Mouse (Mus musculus) neutrophil, adult 83 days (primary cell): ENCODE measurements around the gene Cdkl4. TPM values are rescaled to one million over a fixed set of nuclear protein-coding genes. Genes with fewer than 3 reads are reported as not detected.

ENCODE experiments used
- total RNA-seq, 2 experiments: library from RNA; stranded (reverse); gene quantifications; one replicate each; pipeline ENCODE4 v1.2.4; 2023

Gene Cdkl4
- total RNA-seq = under 1 TPM; 0.26 to 0.53 TPM

GRCm38 (mm10) chr17:80577639-80578038, at the start of gene Cdkl4:
Cdkl4 (minus strand) TSS chr17:80577813.

DNA sequence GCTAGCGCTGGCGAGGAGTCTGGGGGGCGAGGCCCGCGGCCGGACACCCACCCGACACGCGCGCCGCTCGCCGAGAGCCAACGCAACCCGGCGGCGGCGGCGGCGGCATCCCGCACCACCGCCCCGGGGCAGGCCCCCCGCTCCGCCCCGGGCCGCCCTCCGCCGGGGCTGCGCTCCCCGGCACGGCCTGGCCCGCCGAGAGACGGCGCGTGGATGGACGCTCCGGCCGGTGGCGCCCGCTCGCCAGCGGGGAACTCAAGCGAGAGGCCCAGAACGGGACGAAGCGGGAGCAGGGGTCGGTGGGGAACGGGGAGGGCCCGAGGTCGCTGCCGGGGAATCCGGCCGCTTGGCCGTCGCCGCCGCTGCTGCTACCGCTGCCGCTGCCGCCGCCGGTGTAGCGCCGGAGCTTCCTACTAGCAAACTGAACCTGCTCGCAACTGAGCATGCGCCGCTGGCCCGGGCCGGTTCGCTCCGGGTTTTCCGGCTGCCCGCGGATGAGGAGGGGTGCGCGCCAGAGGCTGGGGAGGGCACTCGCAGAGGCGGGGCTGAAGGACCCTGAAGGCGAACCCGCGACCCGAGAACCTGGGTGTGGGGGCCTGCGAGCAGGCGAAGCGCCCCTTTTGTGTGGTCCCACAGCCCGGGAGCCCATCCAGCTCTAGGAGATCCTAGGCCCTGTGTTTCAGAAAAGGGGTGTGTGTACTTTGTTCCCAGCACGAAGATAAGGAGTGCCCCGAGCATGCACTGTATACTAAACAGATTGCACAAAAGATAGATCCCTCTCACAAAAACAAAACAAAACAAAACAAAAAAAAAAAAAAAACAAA, 97.4 kb downstream of the Cdkl4 start, which contains the start of gene Sos1:
Gene Sos1, minus strand, starts transcription at position 423 of the 824 bp plus-strand sequence.

Other genes starting within 250 kb of the Cdkl4 start
- gene Gm10190, start 204.3 kb downstream of the Cdkl4 start, total RNA-seq = not detected
- 10 to 100 TPM; 11.7 to 13.5 TPM for gene Sos1, start 97.4 kb downstream of the Cdkl4 start, total RNA-seq
- gene Map4k3, start 150.7 kb upstream of the Cdkl4 start, total RNA-seq = 1 to 10 TPM; 4.5 to 7.2 TPM